Mouse (Mus musculus): ENCODE measurements around the gene Stxbp3.

- no peak for TF ChIP-seq CTCF (IDR thresholded peaks at IDR 0.05; ENCODE audit: control insufficient read depth, insufficient read depth, insufficient read length)
- TF ChIP-seq USF1 (IDR thresholded peaks at IDR 0.05; ENCODE audit: low read depth), result no peak
- TF ChIP-seq MYOD1 (IDR thresholded peaks at IDR 0.05; ENCODE audit: control insufficient read depth, insufficient read length, low read depth), result no peak
- peak; percentile 59 for TF ChIP-seq MAX (IDR thresholded peaks at IDR 0.05)
- TF ChIP-seq MYOG (IDR thresholded peaks at IDR 0.05; ENCODE audit: control insufficient read depth, extremely low read depth, insufficient read length), result no peak
- TF ChIP-seq FOSL1 (IDR thresholded peaks at IDR 0.05; ENCODE audit: insufficient read depth, low read length, poor library complexity, severe bottlenecking), result peak; percentile 55
- no peak for TF ChIP-seq CEBPB (IDR thresholded peaks at IDR 0.05; ENCODE audit: low read depth)
Observed at GRCm38 (mm10) chr3:108772211-108772610, 68.1 kb downstream of the Stxbp3 start.

Measured in C2C12 (cell line).